Mouse (Mus musculus) stomach, embryonic 15.5 days (tissue): ENCODE data around the gene Acad10. TPM values are rescaled to one million over a fixed set of nuclear protein-coding genes. Genes with fewer than 3 reads are reported as not detected.
"Not testable (repeated sequence)": the region's sequence is repeated elsewhere in the genome, so short reads cannot be mapped to it uniquely, and the experiment has no call there.

Experiments
- ATAC-seq: fragments of 200-750 bp; cut with Nextera tagmentation; 2 replicates; pipeline ENCODE4 v1.8.0; 2017; ENCODE audit warnings: low read depth, moderate number of reproducible peaks, moderate TSS enrichment; ENCODE audit not compliant: insufficient read depth, low FRiP score
- H3K27ac ChIP-seq: fragments of 300-500 bp; sonication (generic); 2 replicates; pipeline ENCODE4 v1.5.1; 2015; ENCODE audit warnings: mild to moderate bottlenecking, inconsistent platforms
- H3K27me3 ChIP-seq: fragments of 300-500 bp; sonication (generic); replicated peaks from 2 replicates; pipeline ENCODE4 v1.6.1; 2015; ENCODE audit warnings: inconsistent platforms
- H3K36me3 ChIP-seq: fragments of 300-500 bp; sonication (generic); 2 replicates; pipeline ENCODE4 v1.6.1; 2015; ENCODE audit warnings: inconsistent platforms
- H3K4me1 ChIP-seq: fragments of 300-500 bp; sonication (generic); 2 replicates; pipeline ENCODE4 v1.6.1; 2015; ENCODE audit warnings: inconsistent platforms
- H3K4me2 ChIP-seq: fragments of 300-500 bp; sonication (generic); 2 replicates; pipeline ENCODE4 v1.6.1; 2015; ENCODE audit warnings: mild to moderate bottlenecking, inconsistent platforms
- H3K4me3 ChIP-seq: fragments of 300-500 bp; sonication (generic); replicated peaks from 2 replicates; pipeline ENCODE4 v1.5.1; 2015; ENCODE audit warnings: inconsistent platforms
- H3K9ac ChIP-seq: fragments of 300-500 bp; sonication (generic); 2 replicates; pipeline ENCODE4 v1.6.1; 2015; ENCODE audit warnings: inconsistent platforms
- H3K9me3 ChIP-seq: fragments of 300-500 bp; sonication (generic); 2 replicates; pipeline ENCODE4 v1.6.1; 2016; ENCODE audit warnings: inconsistent platforms
- WGBS: fragments of 180-500 bp; shearing (Covaris S2); methylation state at CpG from one replicate; pipeline ENCODE4 v1.1.7; 2015; 5-methylcytosine and 5-hydroxymethylcytosine counted together
- polyA plus RNA-seq: library from polyadenylated mRNA; unstranded; fragments of >200 nt; fragmentation: Nextera tagmentation; extraction: Ambion mirVana; gene quantifications from 2 replicates; pipeline ENCODE4 v1.2.1, GENCODE M21; 2015

Gene Acad10
- 3.1 and 3.3 TPM in 2 replicates for polyA plus RNA-seq

GRCm38 (mm10) chr5:121660059-121660896, at the start of gene Acad10, which contains the start of gene Brap:
TSS of gene Acad10 (minus strand) at chr5:121660514.
TSS of gene Brap (plus strand) at chr5:121660563.
- Histone ChIP-seq H3K9ac (peak within 1 kb of the TSS; percentile 92), H3K4me2 (peak within 1 kb of the TSS; percentile 86), H3K9me3 (no peaks in the 10 kb centered on the region), H3K36me3 (peaks cover 10% of the 10 kb centered on the region; the same call in 1 of the 2 replicates), H3K27ac (peak within 1 kb of the TSS; percentile 64), H3K4me1 (peaks cover 11% of the 10 kb centered on the region), H3K27me3 (no peaks in the 10 kb centered on the region), H3K4me3 (peak within 1 kb of the TSS; percentile 97)
- ATAC-seq, result peak; percentile 91
- WGBS, result under 1% methylated on average over 85 of the region's 85 CpGs

GRCm38 (mm10) chr5:121704512-121705248, 44.4 kb upstream of the Acad10 start:
- Histone ChIP-seq H3K9ac (no peak overlapping the region), H3K27ac (no peak overlapping the region), H3K4me3 (0 out of 2 replicates have a peak overlapping the region, but pooled peaks have one; percentile 7), H3K27me3 (no peaks in the 10 kb centered on the region), H3K4me2 (peak overlapping the region; percentile 45), H3K36me3 (no peaks in the 10 kb centered on the region), H3K4me1 (peaks cover 13% of the 10 kb centered on the region; the same call in 1 of the 2 replicates), H3K9me3 (no peaks in the 10 kb centered on the region)
- 10% methylated on average over 20 of the region's 20 CpGs for WGBS
- ATAC-seq, result peak; percentile 48; the same call in 1 of the 2 replicates

GRCm38 (mm10) chr5:121703341-121703740, 43.0 kb upstream of the Acad10 start:
- no peaks in the 10 kb centered on the region for H3K27me3 ChIP-seq
- no peaks in the 10 kb centered on the region for H3K9me3 ChIP-seq
- ATAC-seq, result no peak
- H3K36me3 ChIP-seq, result no peaks in the 10 kb centered on the region
- no peak overlapping the region for H3K9ac ChIP-seq
- H3K4me3 ChIP-seq, result no peak overlapping the region
- peaks cover 13% of the 10 kb centered on the region; the same call in 1 of the 2 replicates for H3K4me1 ChIP-seq
- no peak overlapping the region for H3K4me2 ChIP-seq
- H3K27ac ChIP-seq, result no peak overlapping the region
- 47% methylated on average over 1 of the region's 1 CpGs for WGBS

- WGBS, result 46% methylated on average over 8 of the region's 8 CpGs
- Histone ChIP-seq H3K27ac (0 out of 2 replicates have a peak overlapping the region, but pooled peaks have one; percentile 21), H3K36me3 (no peaks in the 10 kb centered on the region), H3K9ac (no peak overlapping the region), H3K27me3 (no peaks in the 10 kb centered on the region), H3K4me2 (no peak overlapping the region), H3K4me3 (no peak overlapping the region), H3K4me1 (peaks cover 13% of the 10 kb centered on the region; the same call in 1 of the 2 replicates), H3K9me3 (no peaks in the 10 kb centered on the region)
- ATAC-seq, result peak; percentile 61; the same call in 1 of the 2 replicates
These were observed 40.9 kb upstream of the Acad10 start for GRCm38 (mm10) chr5:121701111-121701769.

- H3K27me3 ChIP-seq, result no peaks in the 10 kb centered on the region
- peak overlapping the region; percentile 38 for H3K4me2 ChIP-seq
- H3K4me1 ChIP-seq, result peaks cover 13% of the 10 kb centered on the region; the same call in 1 of the 2 replicates
- H3K9me3 ChIP-seq, result no peaks in the 10 kb centered on the region
- no peak for ATAC-seq
- 17% methylated on average over 11 of the region's 11 CpGs for WGBS
- H3K36me3 ChIP-seq, result no peaks in the 10 kb centered on the region
- 0 out of 2 replicates have a peak overlapping the region, but pooled peaks have one; percentile 6 for H3K4me3 ChIP-seq
- H3K27ac ChIP-seq, result 0 out of 2 replicates have a peak overlapping the region, but pooled peaks have one; percentile 6
- H3K9ac ChIP-seq, result no peak overlapping the region
These were observed 40.2 kb upstream of the Acad10 start for GRCm38 (mm10) chr5:121700496-121700895.

- Histone ChIP-seq H3K27me3 (no peaks in the 10 kb centered on the region), H3K27ac (no peak overlapping the region), H3K4me2 (no peak overlapping the region), H3K4me3 (no peak overlapping the region), H3K9ac (no peak overlapping the region), H3K9me3 (no peaks in the 10 kb centered on the region), H3K36me3 (no peaks in the 10 kb centered on the region), H3K4me1 (peaks cover 11% of the 10 kb centered on the region; the same call in 1 of the 2 replicates)
- WGBS, result 39% methylated on average over 5 of the region's 5 CpGs
- no peak; the same call in 1 of the 2 replicates for ATAC-seq
These were observed 39.6 kb upstream of the Acad10 start for GRCm38 (mm10) chr5:121699891-121700290.

GRCm38 (mm10) chr5:121696761-121697160, 36.4 kb upstream of the Acad10 start:
- WGBS, result 62% methylated on average over 6 of the region's 6 CpGs
- no peak for ATAC-seq

GRCm38 (mm10) chr5:121692897-121693296, 32.6 kb upstream of the Acad10 start:
- Histone ChIP-seq H3K9ac (no peak overlapping the region), H3K36me3 (no peaks in the 10 kb centered on the region), H3K4me1 (no peaks in the 10 kb centered on the region; the same call in 1 of the 2 replicates), H3K9me3 (no peaks in the 10 kb centered on the region), H3K4me2 (no peak overlapping the region), H3K27ac (no peak overlapping the region), H3K4me3 (no peak overlapping the region), H3K27me3 (no peaks in the 10 kb centered on the region)
- ATAC-seq, result no peak
- WGBS, result 80% methylated on average over 4 of the region's 4 CpGs

More at GRCm38 (mm10) chr5:121696761-121697160, 36.4 kb upstream of the Acad10 start:
- H3K9ac ChIP-seq, result no peak overlapping the region
- no peaks in the 10 kb centered on the region for H3K27me3 ChIP-seq
- H3K4me2 ChIP-seq, result no peak overlapping the region
- no peak overlapping the region for H3K4me3 ChIP-seq
- peaks cover 10% of the 10 kb centered on the region; the same call in 1 of the 2 replicates for H3K4me1 ChIP-seq
- no peaks in the 10 kb centered on the region for H3K36me3 ChIP-seq
- no peak overlapping the region for H3K27ac ChIP-seq
- H3K9me3 ChIP-seq, result no peaks in the 10 kb centered on the region

- not testable (repeated sequence) for H3K4me3 ChIP-seq, H3K9me3 ChIP-seq, H3K27me3 ChIP-seq, H3K27ac ChIP-seq, H3K9ac ChIP-seq, H3K4me1 ChIP-seq, ATAC-seq, H3K4me2 ChIP-seq, H3K36me3 ChIP-seq
- 91% methylated on average over 7 of the region's 7 CpGs for WGBS
These were observed 31.1 kb upstream of the Acad10 start for GRCm38 (mm10) chr5:121691436-121691835.

GRCm38 (mm10) chr5:121690482-121691211, 30.3 kb upstream of the Acad10 start:
- no peak overlapping the region for H3K9ac ChIP-seq
- H3K9me3 ChIP-seq, result no peaks in the 10 kb centered on the region
- 0 out of 2 replicates have a peak overlapping the region, but pooled peaks have one; percentile 28 for H3K27ac ChIP-seq
- 59% methylated on average over 7 of the region's 7 CpGs for WGBS
- no peaks in the 10 kb centered on the region; the same call in 1 of the 2 replicates for H3K4me1 ChIP-seq
- peaks cover 11% of the 10 kb centered on the region for H3K36me3 ChIP-seq
- H3K4me3 ChIP-seq, result no peak overlapping the region
- H3K4me2 ChIP-seq, result no peak overlapping the region
- H3K27me3 ChIP-seq, result no peaks in the 10 kb centered on the region
- ATAC-seq, result no peak
